ENCODE assay signal across 8 mouse cellular contexts in genomic region chr9:44093612-44094503, GRCm38 (mm10). TPM values are rescaled to one million over a fixed set of nuclear protein-coding genes. Genes with fewer than 3 reads are reported as not detected.
DNase-seq lines count a peak whose midpoint lies in the region; ATAC-seq and TF ChIP-seq lines count a peak whose summit lies in the region.

No protein-coding gene starts in this region.

- peak overlapping the region; percentile 41 for H3K4me2 ChIP-seq in forebrain, embryonic 15.5 days (replicated peaks)
- no peak overlapping the region for H3K4me2 ChIP-seq in lung, postnatal 0 days (replicated peaks; ENCODE audit: low read depth, low read length)

- ATAC-seq in forebrain, embryonic 15.5 days (replicated peaks) = peak; percentile 55; the same call in 1 of the 2 replicates
- peak; percentile 80 for ATAC-seq in lung, postnatal 0 days

- peaks cover 17% of the 10 kb centered on the region for H3K4me1 ChIP-seq in forebrain, embryonic 15.5 days
- no peaks in the 10 kb centered on the region for H3K4me1 ChIP-seq in lung, postnatal 0 days (ENCODE audit: insufficient read depth, low read depth, low read length)

- DNase-seq in CD4-positive, CD25-positive, alpha-beta regulatory T cell, adult 2 months (ENCODE audit: low read depth, low spot score) = peak; percentile 76
- peak; percentile 36 for DNase-seq in c-Kit-positive CD71-positive TER-119-negative erythroid progenitor cells, embryonic 14.5 days (ENCODE audit: low read depth)
- DNase-seq in heart, postnatal 4 days = peak; percentile 93
- peak; percentile 84 for DNase-seq in layer of hippocampus, adult 9-11 months
- peak; percentile 75 for DNase-seq in lung, postnatal 0 days (ENCODE audit: low spot score)
- DNase-seq in ovary, postnatal 14 days (ENCODE audit: low spot score) = peak; percentile 66
- DNase-seq in thymus, postnatal 0 days (ENCODE audit: low spot score) = peak; percentile 83

- TF ChIP-seq EP300 in lung, postnatal 0 days (IDR thresholded peaks at IDR 0.05) = no peak

- H3K4me3 ChIP-seq in forebrain, embryonic 15.5 days = peak overlapping the region; percentile 16; the same call in 1 of the 2 replicates
- H3K4me3 ChIP-seq in lung, postnatal 0 days (ENCODE audit: low read depth, low read length) = no peak overlapping the region

- H3K27ac ChIP-seq in forebrain, embryonic 15.5 days (replicated peaks) = no peak overlapping the region
- H3K27ac ChIP-seq in lung, postnatal 0 days (ENCODE audit: low read length) = no peak overlapping the region

- 32% methylated on average over 24 of the region's 24 CpGs for WGBS in forebrain, embryonic 15.5 days
- 37% methylated on average over 24 of the region's 24 CpGs for WGBS in lung, postnatal 0 days

- no peaks in the 10 kb centered on the region for H3K36me3 ChIP-seq in forebrain, embryonic 15.5 days
- 0 out of 2 replicates have a peak, but pooled peaks cover 5% of the 10 kb centered on the region for H3K36me3 ChIP-seq in lung, postnatal 0 days (ENCODE audit: insufficient read depth, low read length)

- peak; percentile 88 for TF ChIP-seq CTCF in lung, postnatal 0 days (IDR thresholded peaks at IDR 0.05)

- no peaks in the 10 kb centered on the region for H3K27me3 ChIP-seq in forebrain, embryonic 15.5 days
- no peaks in the 10 kb centered on the region for H3K27me3 ChIP-seq in lung, postnatal 0 days (replicated peaks; ENCODE audit: insufficient read depth, low read length)

- no peaks in the 10 kb centered on the region for H3K9me3 ChIP-seq in forebrain, embryonic 15.5 days
- no peaks in the 10 kb centered on the region for H3K9me3 ChIP-seq in lung, postnatal 0 days (ENCODE audit: low read length)

- 0 out of 2 replicates have a peak overlapping the region, but pooled peaks have one; percentile 14 for H3K9ac ChIP-seq in forebrain, embryonic 15.5 days (replicated peaks)
- H3K9ac ChIP-seq in lung, postnatal 0 days (replicated peaks; ENCODE audit: low read depth) = no peak overlapping the region

RNA-seq across cellular contexts. Expression of gene Mfrp, which starts 7.7 kb away (rescaled TPM):
- 0.18 and 0.23 TPM in 2 replicates for polyA plus RNA-seq in forebrain, embryonic 15.5 days (2015; fragmentation: Nextera tagmentation; extraction: Ambion mirVana)
- total RNA-seq in heart, postnatal 4 days (2021) = not detected
- 0.08 TPM in 1 of 2 replicates, not detected in the other for polyA plus RNA-seq in lung, postnatal 0 days (2015; fragmentation: Nextera tagmentation; extraction: Ambion mirVana)
- not detected in 2 replicates for polyA plus RNA-seq in thymus, postnatal 0 days (2015; fragmentation: Nextera tagmentation; extraction: Ambion mirVana)

RNA-seq across cellular contexts. Expression of gene C1qtnf5, which starts 13.2 kb away (rescaled TPM):
- polyA plus RNA-seq in forebrain, embryonic 15.5 days (2015; fragmentation: Nextera tagmentation; extraction: Ambion mirVana) = 2.2 and 3.6 TPM in 2 replicates
- 1 to 10 TPM; 8.5 to 9.7 TPM for total RNA-seq in heart, postnatal 4 days (2021)
- 9.8 and 10.3 TPM in 2 replicates for polyA plus RNA-seq in lung, postnatal 0 days (2015; fragmentation: Nextera tagmentation; extraction: Ambion mirVana)
- 1.2 and 2.0 TPM in 2 replicates for polyA plus RNA-seq in thymus, postnatal 0 days (2015; fragmentation: Nextera tagmentation; extraction: Ambion mirVana)

RNA-seq across cellular contexts. Expression of gene Gm49380, which starts 19.4 kb away (rescaled TPM):
- polyA plus RNA-seq in forebrain, embryonic 15.5 days (2015; fragmentation: Nextera tagmentation; extraction: Ambion mirVana) = 0.17 and 0.18 TPM in 2 replicates
- not detected for total RNA-seq in heart, postnatal 4 days (2021)
- polyA plus RNA-seq in lung, postnatal 0 days (2015; fragmentation: Nextera tagmentation; extraction: Ambion mirVana) = 0.29 and 0.30 TPM in 2 replicates
- 0.05 and 0.10 TPM in 2 replicates for polyA plus RNA-seq in thymus, postnatal 0 days (2015; fragmentation: Nextera tagmentation; extraction: Ambion mirVana)

RNA-seq across cellular contexts. Expression of gene Rnf26, which starts 19.5 kb away (rescaled TPM):
- 39.9 and 40.1 TPM in 2 replicates for polyA plus RNA-seq in forebrain, embryonic 15.5 days (2015; fragmentation: Nextera tagmentation; extraction: Ambion mirVana)
- total RNA-seq in heart, postnatal 4 days (2021) = 10 to 100 TPM; 22.3 to 24.7 TPM
- polyA plus RNA-seq in lung, postnatal 0 days (2015; fragmentation: Nextera tagmentation; extraction: Ambion mirVana) = 18.8 and 19.0 TPM in 2 replicates
- 52.3 and 53.4 TPM in 2 replicates for polyA plus RNA-seq in thymus, postnatal 0 days (2015; fragmentation: Nextera tagmentation; extraction: Ambion mirVana)

RNA-seq across cellular contexts. Expression of gene Usp2, which starts 27.0 kb away (rescaled TPM):
- polyA plus RNA-seq in forebrain, embryonic 15.5 days (2015; fragmentation: Nextera tagmentation; extraction: Ambion mirVana) = 9.0 and 10.0 TPM in 2 replicates
- 10 to 100 TPM; 72.6 to 79.0 TPM for total RNA-seq in heart, postnatal 4 days (2021)
- 11.0 TPM in 2 replicates for polyA plus RNA-seq in lung, postnatal 0 days (2015; fragmentation: Nextera tagmentation; extraction: Ambion mirVana)
- polyA plus RNA-seq in thymus, postnatal 0 days (2015; fragmentation: Nextera tagmentation; extraction: Ambion mirVana) = 7.4 and 13.1 TPM in 2 replicates

Comparison
In these comparisons a context has a peak if more than half of its experiments do, and no peak if none do; other contexts are left out.
1. DNase-seq: peak in every context shown above with its lines; median percentile 93 in heart, postnatal 4 days; 84 in layer of hippocampus, adult 9-11 months; 83 in thymus, postnatal 0 days; 76 in CD4-positive, CD25-positive, alpha-beta regulatory T cell, adult 2 months; 75 in lung, postnatal 0 days; 66 in ovary, postnatal 14 days; 36 in c-Kit-positive CD71-positive TER-119-negative erythroid progenitor cells, embryonic 14.5 days.